ENCODE assay signal across 26 mouse cellular contexts in genomic region chr12:53029910-53030309, GRCm38 (mm10).
DNase-seq lines count a peak whose midpoint lies in the region; ATAC-seq and TF ChIP-seq lines count a peak whose summit lies in the region.
"Had no signal": no experiment of that assay in that cellular context is flagged by ENCODE, and none has a peak within 500 bp of the region (broad histone marks: within the 10 kb centered on the region; RNA-seq: fewer than 3 reads in every experiment).

No protein-coding gene starts in this region.

- H3K36me3 ChIP-seq in heart, embryonic 12.5 days: no peaks in the 10 kb centered on the region
- H3K36me3 ChIP-seq in hindbrain, postnatal 0 days (ENCODE audit: insufficient read depth, low read length): peaks cover 6% of the 10 kb centered on the region; the same call in 1 of the 2 replicates
- 0 out of 2 replicates have a peak, but pooled peaks cover 7% of the 10 kb centered on the region for H3K36me3 ChIP-seq in hindbrain, embryonic 13.5 days
- H3K36me3 ChIP-seq in midbrain, embryonic 16.5 days (ENCODE audit: control insufficient read depth, insufficient read depth, low read length): 0 out of 2 replicates have a peak, but pooled peaks cover 2% of the 10 kb centered on the region
- 0 out of 2 replicates have a peak, but pooled peaks cover 3% of the 10 kb centered on the region for H3K36me3 ChIP-seq in midbrain, embryonic 15.5 days (replicated peaks)
- H3K36me3 ChIP-seq: embryonic facial prominence, embryonic 12.5 days; embryonic facial prominence, embryonic 15.5 days; heart, embryonic 13.5 days; hindbrain, embryonic 15.5 days had no signal

- H3K4me2 ChIP-seq in heart, embryonic 12.5 days: no peak overlapping the region
- no peak overlapping the region for H3K4me2 ChIP-seq in hindbrain, postnatal 0 days (ENCODE audit: low read depth, low read length)
- H3K4me2 ChIP-seq in hindbrain, embryonic 13.5 days: no peak overlapping the region
- no peak overlapping the region for H3K4me2 ChIP-seq in midbrain, embryonic 16.5 days (ENCODE audit: low read length)
- H3K4me2 ChIP-seq in midbrain, embryonic 15.5 days: no peak overlapping the region
- H3K4me2 ChIP-seq: embryonic facial prominence, embryonic 12.5 days; embryonic facial prominence, embryonic 15.5 days; heart, embryonic 13.5 days; hindbrain, embryonic 15.5 days had no signal

- no peaks in the 10 kb centered on the region for H3K9me3 ChIP-seq in heart, embryonic 12.5 days (replicated peaks)
- H3K9me3 ChIP-seq in hindbrain, postnatal 0 days (ENCODE audit: low read length): no peaks in the 10 kb centered on the region
- H3K9me3 ChIP-seq in hindbrain, embryonic 13.5 days: no peaks in the 10 kb centered on the region
- H3K9me3 ChIP-seq in midbrain, embryonic 16.5 days (replicated peaks; ENCODE audit: control insufficient read depth, low read length, poor library complexity, severe bottlenecking): no peaks in the 10 kb centered on the region
- H3K9me3 ChIP-seq in midbrain, embryonic 15.5 days: no peaks in the 10 kb centered on the region
- H3K9me3 ChIP-seq: embryonic facial prominence, embryonic 12.5 days; embryonic facial prominence, embryonic 15.5 days; heart, embryonic 13.5 days; hindbrain, embryonic 15.5 days had no signal

- peak; percentile 29 for DNase-seq in heart, adult 11 months
- no peak for DNase-seq in hindbrain, postnatal 0 days (ENCODE audit: low spot score)
- DNase-seq in kidney, postnatal 4 days: peak; percentile 16 to 18
- DNase-seq in kidney, adult 11 months: no peak
- DNase-seq: adrenal gland, adult 2 months; adrenal gland, postnatal 14 days; cerebellum, adult 11 months; cerebellum, adult 2 months; cerebellum, adult 9-11 months; cerebellum, postnatal 25 days; forebrain, postnatal 0 days; gastrocnemius, adult 2 months; gastrocnemius, postnatal 14 days; heart, adult 18-20 months; heart, postnatal 14 days; heart, postnatal 4 days had no signal

- WGBS in heart, embryonic 12.5 days: 80% methylated on average over 6 of the region's 6 CpGs
- 54% methylated on average over 6 of the region's 6 CpGs for WGBS in hindbrain, postnatal 0 days
- WGBS in hindbrain, embryonic 13.5 days: 61% methylated on average over 6 of the region's 6 CpGs
- 43% methylated on average over 6 of the region's 6 CpGs for WGBS in midbrain, embryonic 16.5 days
- 44% methylated on average over 6 of the region's 6 CpGs for WGBS in midbrain, embryonic 15.5 days

- peaks cover 12% of the 10 kb centered on the region for H3K4me1 ChIP-seq in heart, embryonic 12.5 days (replicated peaks)
- H3K4me1 ChIP-seq in hindbrain, postnatal 0 days (ENCODE audit: insufficient read depth, low read length): peaks cover 19% of the 10 kb centered on the region; the same call in 1 of the 2 replicates
- H3K4me1 ChIP-seq in hindbrain, embryonic 13.5 days (replicated peaks): peaks cover 24% of the 10 kb centered on the region
- peaks cover 31% of the 10 kb centered on the region for H3K4me1 ChIP-seq in midbrain, embryonic 16.5 days (ENCODE audit: control insufficient read depth, insufficient read depth, low read length)
- peaks cover 41% of the 10 kb centered on the region for H3K4me1 ChIP-seq in midbrain, embryonic 15.5 days

- no peak for ATAC-seq in heart, embryonic 12.5 days (ENCODE audit: insufficient number of reproducible peaks, low FRiP score)
- no peak for ATAC-seq in hindbrain, postnatal 0 days
- ATAC-seq in hindbrain, embryonic 13.5 days (ENCODE audit: low FRiP score): no peak
- peak; percentile 23; the same call in 1 of the 2 replicates for ATAC-seq in midbrain, embryonic 16.5 days
- no peak for ATAC-seq in midbrain, embryonic 15.5 days (replicated peaks)
- ATAC-seq: forebrain, embryonic 14.5 days; forebrain, postnatal 0 days; inflammation-experienced regulatory T-cells, adult 6 months had no signal

- H3K9ac ChIP-seq in heart, embryonic 12.5 days: no peak overlapping the region
- H3K9ac ChIP-seq in hindbrain, postnatal 0 days (replicated peaks; ENCODE audit: low read length): no peak overlapping the region
- no peak overlapping the region for H3K9ac ChIP-seq in hindbrain, embryonic 13.5 days
- H3K9ac ChIP-seq in midbrain, embryonic 16.5 days (ENCODE audit: low read depth, low read length): no peak overlapping the region
- H3K9ac ChIP-seq in midbrain, embryonic 15.5 days: no peak overlapping the region
- H3K9ac ChIP-seq: embryonic facial prominence, embryonic 12.5 days; embryonic facial prominence, embryonic 15.5 days; forebrain, postnatal 0 days; heart, embryonic 13.5 days; hindbrain, embryonic 15.5 days had no signal

- no peak overlapping the region for H3K4me3 ChIP-seq in heart, embryonic 12.5 days
- H3K4me3 ChIP-seq in hindbrain, postnatal 0 days (ENCODE audit: low read length): no peak overlapping the region
- no peak overlapping the region for H3K4me3 ChIP-seq in hindbrain, embryonic 13.5 days
- H3K4me3 ChIP-seq in midbrain, embryonic 16.5 days (ENCODE audit: low read depth, low read length): no peak overlapping the region
- no peak overlapping the region for H3K4me3 ChIP-seq in midbrain, embryonic 15.5 days
- H3K4me3 ChIP-seq: embryonic facial prominence, embryonic 12.5 days; embryonic facial prominence, embryonic 15.5 days; gastrocnemius, adult 2 months; heart, embryonic 13.5 days; hindbrain, embryonic 15.5 days had no signal

- no peaks in the 10 kb centered on the region for H3K27me3 ChIP-seq in heart, embryonic 12.5 days (replicated peaks)
- H3K27me3 ChIP-seq in hindbrain, postnatal 0 days (ENCODE audit: insufficient read depth, low read length): no peaks in the 10 kb centered on the region
- H3K27me3 ChIP-seq in hindbrain, embryonic 13.5 days: no peaks in the 10 kb centered on the region
- H3K27me3 ChIP-seq in midbrain, embryonic 16.5 days (ENCODE audit: control insufficient read depth, insufficient read depth, low read depth, low read length): no peaks in the 10 kb centered on the region
- no peaks in the 10 kb centered on the region for H3K27me3 ChIP-seq in midbrain, embryonic 15.5 days (replicated peaks)
- H3K27me3 ChIP-seq: embryonic facial prominence, embryonic 12.5 days; embryonic facial prominence, embryonic 15.5 days; heart, embryonic 13.5 days; hindbrain, embryonic 15.5 days had no signal

- TF ChIP-seq CTCF in hindbrain, postnatal 0 days (IDR thresholded peaks at IDR 0.05; ENCODE audit: low read depth): no peak

- H3K27ac ChIP-seq in heart, embryonic 12.5 days (ENCODE audit: poor library complexity, severe bottlenecking): no peak overlapping the region
- H3K27ac ChIP-seq in hindbrain, postnatal 0 days: peak overlapping the region; percentile 43; the same call in 1 of the 2 replicates
- H3K27ac ChIP-seq in hindbrain, embryonic 13.5 days: no peak overlapping the region
- H3K27ac ChIP-seq in midbrain, embryonic 16.5 days (ENCODE audit: low read length): 0 out of 2 replicates have a peak overlapping the region, but pooled peaks have one; percentile 26
- no peak overlapping the region for H3K27ac ChIP-seq in midbrain, embryonic 15.5 days
- H3K27ac ChIP-seq: embryonic facial prominence, embryonic 12.5 days; embryonic facial prominence, embryonic 15.5 days; gastrocnemius, adult 2 months; heart, embryonic 13.5 days; hindbrain, embryonic 15.5 days had no signal

Comparison
In these comparisons a context has a peak if more than half of its experiments do, and no peak if none do; other contexts are left out.
1. DNase-seq: peak in heart, adult 11 months (single experiment) and kidney, postnatal 4 days (2 of 2); none in hindbrain, postnatal 0 days (single experiment) and kidney, adult 11 months (single experiment).
2. H3K27ac ChIP-seq: peak in hindbrain, postnatal 0 days (single experiment) and midbrain, embryonic 16.5 days (single experiment); none in heart, embryonic 12.5 days (single experiment), hindbrain, embryonic 13.5 days (single experiment) and midbrain, embryonic 15.5 days (single experiment).